Mouse (Mus musculus) left cerebral cortex, adult 11 months (tissue): ENCODE results near the gene Dpysl5.
"Not testable (repeated sequence)": the region's sequence is repeated elsewhere in the genome, so short reads cannot be mapped to it uniquely, and the experiment has no call there.

Experiments
- DNase-seq: peaks from one replicate; pipeline ENCODE4 v3.0.0; 2022; ENCODE audit warnings: low spot score

The Dpysl5 gene

GRCm38 (mm10) chr5:30711147-30712001, at the start of gene Dpysl5:
Gene Dpysl5, plus strand, starts transcription at chr5:30711564.
- peak; percentile 79 for DNase-seq

- DNase-seq, result no peak
Measured at GRCm38 (mm10) chr5:30665360-30665759, 46.0 kb upstream of the Dpysl5 start.

GRCm38 (mm10) chr5:30665968-30666367, 45.4 kb upstream of the Dpysl5 start:
- DNase-seq, result peak; percentile 56

GRCm38 (mm10) chr5:30666391-30667195, 44.8 kb upstream of the Dpysl5 start, which contains the start of gene Cenpa:
Gene Cenpa, plus strand, starts transcription at chr5:30666777.
- peak; percentile 92 for DNase-seq

GRCm38 (mm10) chr5:30667215-30667614, 44.1 kb upstream of the Dpysl5 start:
- no peak for DNase-seq

GRCm38 (mm10) chr5:30667686-30668085, 43.7 kb upstream of the Dpysl5 start:
- DNase-seq, result no peak

GRCm38 (mm10) chr5:30668637-30669495, 42.5 kb upstream of the Dpysl5 start:
- no peak for DNase-seq

- no peak for DNase-seq
Measured at GRCm38 (mm10) chr5:30669496-30669830, 41.9 kb upstream of the Dpysl5 start.

GRCm38 (mm10) chr5:30670091-30670490, 41.3 kb upstream of the Dpysl5 start:
- DNase-seq, result no peak

GRCm38 (mm10) chr5:30674001-30674400, 37.4 kb upstream of the Dpysl5 start:
- DNase-seq, result no peak

- no peak for DNase-seq
Measured at GRCm38 (mm10) chr5:30676800-30677199, 34.6 kb upstream of the Dpysl5 start.

GRCm38 (mm10) chr5:30678069-30678468, 33.3 kb upstream of the Dpysl5 start:
- DNase-seq, result not testable (repeated sequence)

- DNase-seq, result no peak
Measured at GRCm38 (mm10) chr5:30678722-30679296, 32.6 kb upstream of the Dpysl5 start.

- DNase-seq, result no peak
Measured at GRCm38 (mm10) chr5:30679593-30679992, 31.8 kb upstream of the Dpysl5 start.

GRCm38 (mm10) chr5:30681970-30682369, 29.4 kb upstream of the Dpysl5 start:
- no peak for DNase-seq

- DNase-seq, result no peak
Measured at GRCm38 (mm10) chr5:30682967-30683600, 28.3 kb upstream of the Dpysl5 start.

GRCm38 (mm10) chr5:30683993-30684392, 27.4 kb upstream of the Dpysl5 start:
- DNase-seq, result no peak

- DNase-seq, result no peak
Measured at GRCm38 (mm10) chr5:30686781-30687180, 24.6 kb upstream of the Dpysl5 start.

- DNase-seq, result no peak
Measured at GRCm38 (mm10) chr5:30700361-30701000, 10.9 kb upstream of the Dpysl5 start.

- DNase-seq, result not testable (repeated sequence)
Measured at GRCm38 (mm10) chr5:30701373-30701772, 10.0 kb upstream of the Dpysl5 start.

- no peak for DNase-seq
Measured at GRCm38 (mm10) chr5:30701866-30702265, 9.5 kb upstream of the Dpysl5 start.
